Mouse (Mus musculus) MEL (cell line): ENCODE results near the gene Akr1d1.

Source experiments
- CHD2 ChIP-seq: IDR thresholded peaks from 2 replicates; pipeline ENCODE4 v1.6.1; 2011; ENCODE audit warnings: low read length, improper control_type of control experiment
- CTCF ChIP-seq, 3 experiments: IDR thresholded peaks in 2 of 3; conservative IDR thresholded peaks in 1 of 3; 2 replicates each; pipeline ENCODE4 v1.5.1; 2011 to 2012; ENCODE audit warnings: low read length in 3 of 3, low read depth in 2 of 3, mild to moderate bottlenecking in 2 of 3, improper control_type of control experiment in 1 of 3, inconsistent platforms in 1 of 3, mixed read lengths in 1 of 3, moderate library complexity in 1 of 3; ENCODE audit not compliant: control insufficient read depth in 1 of 3, insufficient read depth in 1 of 3, poor library complexity in 1 of 3, severe bottlenecking in 1 of 3
- E2F4 ChIP-seq: IDR thresholded peaks from 2 replicates; pipeline ENCODE4 v1.6.1; 2011; ENCODE audit warnings: low read depth, low read length, improper control_type of control experiment, borderline replicate concordance
- GABPA ChIP-seq: IDR thresholded peaks from 2 replicates; pipeline ENCODE4 v1.6.1; 2012; ENCODE audit warnings: low read depth, mild to moderate bottlenecking, inconsistent platforms, low read length, improper control_type of control experiment, moderate library complexity
- GATA1 ChIP-seq: IDR thresholded peaks from 2 replicates; pipeline ENCODE4 v1.6.1; 2011; ENCODE audit warnings: low read depth, low read length, improper control_type of control experiment
- MXI1 ChIP-seq: IDR thresholded peaks from 2 replicates; pipeline ENCODE4 v1.6.1; 2011; ENCODE audit warnings: mild to moderate bottlenecking, low read depth, low read length, improper control_type of control experiment
- MYC ChIP-seq: IDR thresholded peaks from 2 replicates; pipeline ENCODE4 v1.6.1; 2011; ENCODE audit warnings: low read depth, mild to moderate bottlenecking, low read length, improper control_type of control experiment, moderate library complexity
- TAL1 ChIP-seq: IDR thresholded peaks from 2 replicates; pipeline ENCODE4 v1.6.1; 2012; ENCODE audit warnings: mild to moderate bottlenecking, inconsistent platforms, low read length, moderate library complexity, mixed read lengths
- UBTF ChIP-seq: IDR thresholded peaks from 2 replicates; pipeline ENCODE4 v1.6.1; 2012; ENCODE audit warnings: low read depth, mild to moderate bottlenecking, inconsistent platforms, low read length, improper control_type of control experiment, moderate library complexity, borderline replicate concordance; ENCODE audit not compliant: insufficient read depth
- ZC3H11A ChIP-seq: IDR thresholded peaks from 2 replicates; pipeline ENCODE4 v1.6.1; 2012; ENCODE audit warnings: low read depth, mild to moderate bottlenecking, inconsistent platforms, low read length, improper control_type of control experiment
- ZMIZ1 ChIP-seq: IDR thresholded peaks from 2 replicates; pipeline ENCODE4 v1.6.1; 2012; ENCODE audit warnings: low read depth, mild to moderate bottlenecking, inconsistent platforms, low read length, improper control_type of control experiment, moderate library complexity

DNA sequence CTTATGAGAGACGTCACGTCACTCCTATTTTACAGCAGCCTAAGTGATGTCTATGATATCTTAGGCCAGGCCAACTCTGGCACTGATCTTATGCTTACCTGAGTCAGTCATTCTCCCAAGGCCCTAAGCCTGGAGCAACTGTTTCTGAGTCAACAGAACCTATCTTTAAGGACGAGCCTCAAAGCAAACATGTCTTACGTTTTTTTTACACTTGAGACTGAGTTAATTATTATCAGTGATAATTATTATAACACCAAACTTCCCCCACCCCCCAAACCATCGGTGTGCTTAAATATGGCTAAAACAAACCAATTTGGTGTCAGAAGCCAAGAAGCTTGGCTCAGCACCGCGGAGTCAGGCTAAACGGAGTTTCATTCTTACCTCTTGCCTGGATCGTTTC, 9.4 kb downstream of the Akr1d1 start:
- TF ChIP-seq GATA1 (no peak), ZC3H11A (no peak), CTCF (IDR thresholded peaks at IDR 0.05 in 2 of 3, conservative IDR thresholded peaks at IDR 0.05 in 1 of 3; ENCODE audit: control insufficient read depth in 1 of 3, insufficient read depth in 1 of 3, low read depth in 2 of 3, low read length in 3 of 3, poor library complexity in 1 of 3, severe bottlenecking in 1 of 3) (no peak), GABPA (no peak), MXI1 (no peak), E2F4 (no peak), MYC (no peak), CHD2 (no peak), ZMIZ1 (no peak), TAL1 (no peak), UBTF (no peak)
